Mouse (Mus musculus): Measurements from ENCODE around the gene Zfp428.

DNA sequence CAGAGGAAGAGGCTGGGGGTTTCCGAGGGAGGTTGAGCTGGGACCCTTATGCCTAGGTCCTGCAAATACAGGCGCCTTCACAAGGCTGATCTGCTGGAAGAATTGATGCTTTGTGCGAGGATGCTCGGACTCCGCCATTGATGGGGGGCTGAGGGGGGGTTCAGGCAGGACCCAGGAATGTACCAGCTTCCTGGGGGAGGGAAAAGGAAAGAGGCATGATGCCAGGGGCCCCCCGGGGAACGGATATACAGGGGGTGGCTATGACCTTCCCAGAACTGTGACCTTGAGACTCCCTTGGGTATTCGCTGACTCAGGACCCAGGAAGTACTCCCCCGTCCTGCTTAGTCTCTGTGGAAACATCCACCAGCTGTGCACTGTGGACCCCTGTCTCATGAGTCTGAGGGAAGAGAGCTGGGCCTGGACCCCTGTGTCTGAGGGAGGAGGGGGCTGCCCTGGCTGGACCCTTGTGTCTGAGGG lies 20.1 kb upstream of the Zfp428 start:
- TF ChIP-seq CTCF (IDR thresholded peaks at IDR 0.05; ENCODE audit: borderline replicate concordance, insufficient read depth, low read depth, low read length) (no peak), POLR2A (IDR thresholded peaks at IDR 0.05; ENCODE audit: borderline replicate concordance, insufficient read depth, low read length) (no peak)

Data from cerebellum, adult 2 months (tissue).